Mouse (Mus musculus) spleen, adult 2 months (tissue): Measurements from ENCODE around the gene Ccdc134.

Experiments used
- CTCF ChIP-seq: fragments of 200-500 bp; IDR thresholded peaks from 2 replicates; pipeline ENCODE4 v1.5.1; 2011; ENCODE audit warnings: mild to moderate bottlenecking, inconsistent platforms; ENCODE audit not compliant: insufficient read depth, insufficient read length, insufficient replicate concordance; ENCODE audit errors: extremely low read depth
- POLR2A ChIP-seq: fragments of 200-500 bp; IDR thresholded peaks from 2 replicates; pipeline ENCODE4 v1.6.1; 2011; ENCODE audit warnings: low read depth, low read length, inconsistent platforms

GRCm38 (mm10) chr15:82079883-82080282, 47.8 kb upstream of the Ccdc134 start:
- no peak for TF ChIP-seq POLR2A
- no peak for TF ChIP-seq CTCF
